8 mouse cellular contexts compared by ENCODE assay signal in the genomic region with DNA sequence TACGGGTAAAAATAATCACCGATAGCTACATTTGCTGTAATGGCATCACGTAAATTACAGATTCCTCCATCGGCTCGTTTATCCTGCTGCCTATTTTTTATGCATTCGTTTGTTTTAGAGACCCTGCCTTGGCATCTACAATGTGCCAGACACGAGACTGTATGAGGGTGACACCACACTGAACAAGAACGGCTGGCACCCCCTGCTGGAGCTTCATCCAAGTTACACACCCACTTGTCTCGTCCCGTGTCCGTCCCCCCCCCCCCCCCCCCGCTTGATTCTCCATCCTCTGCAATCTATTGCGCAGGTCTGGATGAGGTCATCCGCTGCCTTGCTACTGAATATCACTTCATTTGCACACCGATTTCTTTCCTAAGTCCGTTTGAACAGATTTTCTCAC. TPM values are rescaled to one million over a fixed set of nuclear protein-coding genes. Genes with fewer than 3 reads are reported as not detected.
DNase-seq lines count a peak whose midpoint lies in the region; ATAC-seq and TF ChIP-seq lines count a peak whose summit lies in the region.

No protein-coding gene starts in this region.

- H3K4me3 ChIP-seq in forebrain, embryonic 13.5 days = no peak overlapping the region
- no peak overlapping the region for H3K4me3 ChIP-seq in forebrain, embryonic 10.5 days
- H3K4me3 ChIP-seq in testis, adult 2 months (ENCODE audit: control insufficient read depth, low read depth, low read length) = no peak overlapping the region
- H3K4me3 ChIP-seq in hindbrain, embryonic 14.5 days (replicated peaks; ENCODE audit: low read length) = no peak overlapping the region
- no peak overlapping the region for H3K4me3 ChIP-seq in limb, embryonic 11.5 days (ENCODE audit: low read depth, low read length)

- H3K27ac ChIP-seq in forebrain, embryonic 13.5 days = no peak overlapping the region
- no peak overlapping the region for H3K27ac ChIP-seq in forebrain, embryonic 10.5 days
- H3K27ac ChIP-seq in testis, adult 2 months (ENCODE audit: control insufficient read depth, insufficient read depth, low read depth, low read length) = no peak overlapping the region
- no peak overlapping the region for H3K27ac ChIP-seq in hindbrain, embryonic 14.5 days
- no peak overlapping the region for H3K27ac ChIP-seq in limb, embryonic 11.5 days (replicated peaks; ENCODE audit: low read depth, low read length)

- no peak for DNase-seq in forebrain, embryonic 10.5 days (ENCODE audit: extremely low spot score, low spot score)
- no peak for DNase-seq in testis, postnatal 14 days (ENCODE audit: low spot score)
- DNase-seq in cerebellum, postnatal 10 days = peak; percentile 82 to 87
- DNase-seq in hindbrain, embryonic 14.5 days (ENCODE audit: low spot score) = peak; percentile 41
- DNase-seq in limb, embryonic 11.5 days (ENCODE audit: low spot score) = peak; percentile 36
- DNase-seq in skeletal muscle tissue, adult 2 months (ENCODE audit: low read depth, low spot score) = peak; percentile 13

- peak; percentile 48; the same call in 1 of the 2 replicates for ATAC-seq in forebrain, embryonic 13.5 days
- peak; percentile 59; the same call in 1 of the 2 replicates for ATAC-seq in hindbrain, embryonic 14.5 days (ENCODE audit: low FRiP score)
- ATAC-seq in limb, embryonic 11.5 days (ENCODE audit: insufficient number of reproducible peaks, low FRiP score, low TSS enrichment, low read depth) = no peak

- no peak overlapping the region for H3K9ac ChIP-seq in forebrain, embryonic 13.5 days
- H3K9ac ChIP-seq in hindbrain, embryonic 14.5 days = no peak overlapping the region
- no peak overlapping the region for H3K9ac ChIP-seq in limb, embryonic 11.5 days (ENCODE audit: low read length)

- H3K27me3 ChIP-seq in forebrain, embryonic 13.5 days = 0 out of 2 replicates have a peak, but pooled peaks cover 2% of the 10 kb centered on the region
- peaks cover 53% of the 10 kb centered on the region for H3K27me3 ChIP-seq in forebrain, embryonic 10.5 days (ENCODE audit: poor library complexity, severe bottlenecking)
- no peaks in the 10 kb centered on the region for H3K27me3 ChIP-seq in testis, adult 2 months (ENCODE audit: control insufficient read depth, insufficient read depth, low read length)
- no peaks in the 10 kb centered on the region for H3K27me3 ChIP-seq in hindbrain, embryonic 14.5 days (ENCODE audit: control insufficient read depth, insufficient read depth, low read length)
- no peaks in the 10 kb centered on the region for H3K27me3 ChIP-seq in limb, embryonic 11.5 days (ENCODE audit: control insufficient read depth, insufficient read depth, low read length)

- peak; percentile 18; the same call in 1 of the 2 replicates for TF ChIP-seq CTCF in testis, adult 2 months (IDR thresholded peaks at IDR 0.05; ENCODE audit: control insufficient read depth, insufficient read depth, insufficient replicate concordance, low read depth, low read length)

- no peak overlapping the region for H3K4me2 ChIP-seq in forebrain, embryonic 13.5 days
- no peak overlapping the region for H3K4me2 ChIP-seq in hindbrain, embryonic 14.5 days (replicated peaks)
- H3K4me2 ChIP-seq in limb, embryonic 11.5 days (ENCODE audit: low read depth, severe bottlenecking) = no peak overlapping the region

- H3K4me1 ChIP-seq in forebrain, embryonic 13.5 days = peaks cover 14% of the 10 kb centered on the region
- peaks cover 24% of the 10 kb centered on the region for H3K4me1 ChIP-seq in forebrain, embryonic 10.5 days
- H3K4me1 ChIP-seq in testis, adult 2 months (ENCODE audit: control insufficient read depth, insufficient read depth, low read length) = no peaks in the 10 kb centered on the region
- 0 out of 2 replicates have a peak, but pooled peaks cover 3% of the 10 kb centered on the region for H3K4me1 ChIP-seq in hindbrain, embryonic 14.5 days (replicated peaks; ENCODE audit: control insufficient read depth, insufficient read depth, low read length)
- no peaks in the 10 kb centered on the region for H3K4me1 ChIP-seq in limb, embryonic 11.5 days (ENCODE audit: control insufficient read depth, insufficient read depth, low read length)

- no peaks in the 10 kb centered on the region for H3K9me3 ChIP-seq in forebrain, embryonic 13.5 days (replicated peaks)
- H3K9me3 ChIP-seq in forebrain, embryonic 10.5 days = no peaks in the 10 kb centered on the region
- H3K9me3 ChIP-seq in hindbrain, embryonic 14.5 days (ENCODE audit: control insufficient read depth, low read length) = no peaks in the 10 kb centered on the region
- H3K9me3 ChIP-seq in limb, embryonic 11.5 days (ENCODE audit: control insufficient read depth, low read length) = no peaks in the 10 kb centered on the region

- no peaks in the 10 kb centered on the region for H3K36me3 ChIP-seq in forebrain, embryonic 13.5 days (ENCODE audit: poor library complexity, severe bottlenecking)
- no peaks in the 10 kb centered on the region for H3K36me3 ChIP-seq in forebrain, embryonic 10.5 days (replicated peaks)
- no peaks in the 10 kb centered on the region for H3K36me3 ChIP-seq in testis, adult 2 months (ENCODE audit: control insufficient read depth, insufficient read depth, low read length)
- H3K36me3 ChIP-seq in hindbrain, embryonic 14.5 days (replicated peaks; ENCODE audit: control insufficient read depth, insufficient read depth) = no peaks in the 10 kb centered on the region
- H3K36me3 ChIP-seq in limb, embryonic 11.5 days (ENCODE audit: control insufficient read depth, insufficient read depth, low read length) = no peaks in the 10 kb centered on the region

- 63% methylated on average over 12 of the region's 16 CpGs for WGBS in forebrain, embryonic 13.5 days
- WGBS in forebrain, embryonic 10.5 days = 76% methylated on average over 16 of the region's 16 CpGs
- 59% methylated on average over 16 of the region's 16 CpGs for WGBS in hindbrain, embryonic 14.5 days
- WGBS in limb, embryonic 11.5 days = 71% methylated on average over 16 of the region's 16 CpGs

- no peak for TF ChIP-seq POLR2A in testis, adult 2 months (IDR thresholded peaks at IDR 0.05; ENCODE audit: control insufficient read depth, low read depth, low read length)

RNA-seq across cellular contexts. Expression of gene Stab2, which starts 12.9 kb away (rescaled TPM):
- 0.09 TPM in 1 of 2 replicates, not detected in the other for polyA plus RNA-seq in forebrain, embryonic 13.5 days (2015; fragmentation: Nextera tagmentation; extraction: Ambion mirVana)
- 0.02 and 0.06 TPM in 2 replicates for polyA plus RNA-seq in forebrain, embryonic 10.5 days (2016; fragmentation: Nextera tagmentation; extraction: Ambion mirVana)
- polyA plus RNA-seq in testis, adult 2 months (2012; rRNA removed) = 5.9 and 6.5 TPM in 2 replicates
- 0.17 TPM in 1 of 2 replicates, not detected in the other for polyA plus RNA-seq in hindbrain, embryonic 14.5 days (2014; fragmentation: Nextera tagmentation; extraction: Ambion mirVana)
- 0.23 and 0.24 TPM in 2 replicates for polyA plus RNA-seq in limb, embryonic 11.5 days (2014; fragmentation: Nextera tagmentation; extraction: Ambion mirVana)

RNA-seq across cellular contexts. Expression of gene 1700113H08Rik, which starts 37.1 kb away (rescaled TPM):
- polyA plus RNA-seq in forebrain, embryonic 13.5 days (2015; fragmentation: Nextera tagmentation; extraction: Ambion mirVana) = 0.19 and 0.28 TPM in 2 replicates
- polyA plus RNA-seq in forebrain, embryonic 10.5 days (2016; fragmentation: Nextera tagmentation; extraction: Ambion mirVana) = not detected in 2 replicates
- 201 and 242 TPM in 2 replicates for polyA plus RNA-seq in testis, adult 2 months (2012; rRNA removed)
- polyA plus RNA-seq in hindbrain, embryonic 14.5 days (2014; fragmentation: Nextera tagmentation; extraction: Ambion mirVana) = 0.37 TPM in 1 of 2 replicates, not detected in the other
- not detected in 2 replicates for polyA plus RNA-seq in limb, embryonic 11.5 days (2014; fragmentation: Nextera tagmentation; extraction: Ambion mirVana)

Comparison
In these comparisons a context has a peak if more than half of its experiments do, and no peak if none do; other contexts are left out.
1. DNase-seq: peak in cerebellum, postnatal 10 days (2 of 2), hindbrain, embryonic 14.5 days (single experiment), limb, embryonic 11.5 days (single experiment) and skeletal muscle tissue, adult 2 months (single experiment); none in forebrain, embryonic 10.5 days (single experiment) and testis, postnatal 14 days (single experiment).
2. RNA of gene 1700113H08Rik, which starts 37.1 kb away (polyA plus RNA-seq): 201 to 242 TPM in testis, adult 2 months; 0.19 to 0.28 TPM in forebrain, embryonic 13.5 days, 0.37 TPM in hindbrain, embryonic 14.5 days, not detected in limb, embryonic 11.5 days and not detected in forebrain, embryonic 10.5 days; every median in the first group is over 100 times any median in the second.